In the genomic region with DNA sequence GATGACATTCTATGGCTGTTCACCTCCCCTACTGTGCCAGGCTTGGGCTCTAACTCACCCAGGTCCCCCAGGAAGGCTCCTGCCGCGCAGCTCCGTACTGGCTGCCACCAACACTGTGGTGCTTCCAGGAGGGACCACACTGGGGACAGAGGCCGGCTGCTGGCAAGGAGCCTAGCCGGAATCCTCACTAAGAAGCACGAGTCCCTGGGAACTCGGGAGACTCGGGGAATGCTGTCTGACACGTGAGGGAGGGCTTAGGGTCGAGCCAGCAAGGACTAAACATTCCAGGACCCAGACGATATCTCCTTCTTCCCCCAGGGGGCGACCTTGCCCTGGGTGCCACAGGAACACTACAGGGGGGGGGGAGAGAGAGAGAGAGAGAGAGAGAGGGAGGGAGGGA, we compare ENCODE assay signal across 9 mouse cellular contexts.
DNase-seq lines count a peak whose midpoint lies in the region; ATAC-seq lines count a peak whose summit lies in the region.
"Had no signal": no experiment of that assay in that cellular context is flagged by ENCODE, and none has a peak within 500 bp of the region (broad histone marks: within the 10 kb centered on the region; RNA-seq: fewer than 3 reads in every experiment).

No protein-coding gene starts in this region.

- H3K9me3 ChIP-seq in embryonic facial prominence, embryonic 14.5 days (ENCODE audit: control insufficient read depth, low read length) = no peaks in the 10 kb centered on the region
- no peaks in the 10 kb centered on the region for H3K9me3 ChIP-seq in hindbrain, embryonic 12.5 days (replicated peaks)
- no peaks in the 10 kb centered on the region for H3K9me3 ChIP-seq in limb, embryonic 13.5 days

- H3K27me3 ChIP-seq in embryonic facial prominence, embryonic 14.5 days (replicated peaks; ENCODE audit: control insufficient read depth, insufficient read depth, low read length) = peaks cover 5% of the 10 kb centered on the region; the same call in 1 of the 2 replicates
- H3K27me3 ChIP-seq in hindbrain, embryonic 12.5 days = peaks cover 3% of the 10 kb centered on the region; the same call in 1 of the 2 replicates
- peaks cover 18% of the 10 kb centered on the region; the same call in 1 of the 2 replicates for H3K27me3 ChIP-seq in limb, embryonic 13.5 days
- H3K27me3 ChIP-seq: megakaryocyte, embryonic 14.5 days had no signal

- DNase-seq in gastrocnemius, postnatal 10 days = peak; percentile 19
- no peak for DNase-seq in gastrocnemius, adult 8-10 months (ENCODE audit: low spot score in 2 of 2)
- peak; percentile 67 for DNase-seq in adrenal gland, adult 2 months
- DNase-seq in embryonic facial prominence, embryonic 14.5 days (ENCODE audit: low spot score) = peak; percentile 32
- peak; percentile 85 for DNase-seq in retina, postnatal 1 day
- no peak for DNase-seq in layer of hippocampus, adult 9-10 months (ENCODE audit: low spot score)

- 2% methylated on average over 9 of the region's 12 CpGs for WGBS in embryonic facial prominence, embryonic 14.5 days
- 3% methylated on average over 10 of the region's 12 CpGs for WGBS in hindbrain, embryonic 12.5 days
- WGBS in limb, embryonic 13.5 days = 7% methylated on average over 11 of the region's 12 CpGs

- no peak overlapping the region for H3K27ac ChIP-seq in embryonic facial prominence, embryonic 14.5 days (replicated peaks; ENCODE audit: low read depth, low read length)
- H3K27ac ChIP-seq in hindbrain, embryonic 12.5 days = no peak overlapping the region
- H3K27ac ChIP-seq in limb, embryonic 13.5 days = no peak overlapping the region

- ATAC-seq in embryonic facial prominence, embryonic 14.5 days (ENCODE audit: low read depth) = no peak
- 0 out of 2 replicates have a peak, but pooled peaks have one; percentile 25 for ATAC-seq in hindbrain, embryonic 12.5 days (ENCODE audit: low FRiP score)
- ATAC-seq in limb, embryonic 13.5 days (ENCODE audit: low FRiP score, low read depth) = no peak

- no peaks in the 10 kb centered on the region for H3K36me3 ChIP-seq in embryonic facial prominence, embryonic 14.5 days (ENCODE audit: control insufficient read depth, insufficient read depth, low read length)
- no peaks in the 10 kb centered on the region for H3K36me3 ChIP-seq in hindbrain, embryonic 12.5 days
- H3K36me3 ChIP-seq in limb, embryonic 13.5 days = no peaks in the 10 kb centered on the region

- no peak overlapping the region for H3K4me3 ChIP-seq in embryonic facial prominence, embryonic 14.5 days (ENCODE audit: low read depth, low read length)
- H3K4me3 ChIP-seq in hindbrain, embryonic 12.5 days = no peak overlapping the region
- no peak overlapping the region for H3K4me3 ChIP-seq in limb, embryonic 13.5 days
- H3K4me3 ChIP-seq: megakaryocyte, embryonic 14.5 days had no signal

- H3K9ac ChIP-seq in embryonic facial prominence, embryonic 14.5 days (ENCODE audit: low read depth, low read length) = peak overlapping the region; percentile 27; the same call in 1 of the 2 replicates
- no peak overlapping the region for H3K9ac ChIP-seq in hindbrain, embryonic 12.5 days
- H3K9ac ChIP-seq in limb, embryonic 13.5 days = no peak overlapping the region

- H3K4me2 ChIP-seq in embryonic facial prominence, embryonic 14.5 days (ENCODE audit: low read depth, low read length) = peak overlapping the region; percentile 48
- H3K4me2 ChIP-seq in hindbrain, embryonic 12.5 days (replicated peaks) = peak overlapping the region; percentile 47
- peak overlapping the region; percentile 57 for H3K4me2 ChIP-seq in limb, embryonic 13.5 days (replicated peaks)

- H3K4me1 ChIP-seq in embryonic facial prominence, embryonic 14.5 days (ENCODE audit: control insufficient read depth, insufficient read depth, low read length) = peaks cover 5% of the 10 kb centered on the region; the same call in 1 of the 2 replicates
- peaks cover 18% of the 10 kb centered on the region for H3K4me1 ChIP-seq in hindbrain, embryonic 12.5 days
- peaks cover 14% of the 10 kb centered on the region for H3K4me1 ChIP-seq in limb, embryonic 13.5 days
- H3K4me1 ChIP-seq: megakaryocyte, embryonic 14.5 days had no signal

Comparison
In these comparisons a context has a peak if more than half of its experiments do, and no peak if none do; other contexts are left out.
1. DNase-seq: peak in gastrocnemius, postnatal 10 days (single experiment), adrenal gland, adult 2 months (single experiment), embryonic facial prominence, embryonic 14.5 days (single experiment) and retina, postnatal 1 day (single experiment); none in gastrocnemius, adult 8-10 months (0 of 2) and layer of hippocampus, adult 9-10 months (single experiment).
2. Peak in every context shown above with its lines, with median percentiles within 50 percentile points of each other: H3K4me2 ChIP-seq.